Mouse (Mus musculus) lung, adult 2 months (tissue): Measurements from ENCODE around the gene Mrps7. TPM values are rescaled to one million over a fixed set of nuclear protein-coding genes. Genes with fewer than 3 reads are reported as not detected.

Experiments used
- DNase-seq: peaks from one replicate; pipeline ENCODE4 v3.0.0; 2022
- H3K4me1 ChIP-seq: fragments of 200-500 bp; 2 replicates; pipeline ENCODE4 v1.6.1; 2011; ENCODE audit warnings: low read length; ENCODE audit not compliant: control insufficient read depth, insufficient read depth
- H3K4me3 ChIP-seq: fragments of 200-500 bp; replicated peaks from 2 replicates; pipeline ENCODE3; 2011; ENCODE audit warnings: low read depth, mild to moderate bottlenecking, control low read depth, low read length; ENCODE audit errors: extremely low read depth
- CTCF ChIP-seq: fragments of 200-500 bp; IDR thresholded peaks from 2 replicates; pipeline ENCODE4 v1.5.1; 2011; ENCODE audit warnings: mild to moderate bottlenecking, low read length, control low read depth; ENCODE audit not compliant: insufficient read depth
- POLR2A ChIP-seq: fragments of 200-500 bp; IDR thresholded peaks from 2 replicates; pipeline ENCODE4 v1.6.1; 2011; ENCODE audit warnings: low read depth, mild to moderate bottlenecking, control low read depth, low read length, borderline replicate concordance; ENCODE audit errors: extremely low read depth
- WGBS: fragments of 180-500 bp; shearing (Covaris S2); methylation state at CpG from one replicate; pipeline ENCODE4 v1.1.7; 2018; 5-methylcytosine and 5-hydroxymethylcytosine counted together
- polyA plus RNA-seq: library from polyadenylated mRNA; depleted of rRNA; stranded (reverse); fragments of >200 nt; gene quantifications from 2 replicates; pipeline ENCODE4 v1.2.3, GENCODE M21; 2012

Mrps7 gene
- polyA plus RNA-seq, 1 experiment: 15.8 TPM

DNA sequence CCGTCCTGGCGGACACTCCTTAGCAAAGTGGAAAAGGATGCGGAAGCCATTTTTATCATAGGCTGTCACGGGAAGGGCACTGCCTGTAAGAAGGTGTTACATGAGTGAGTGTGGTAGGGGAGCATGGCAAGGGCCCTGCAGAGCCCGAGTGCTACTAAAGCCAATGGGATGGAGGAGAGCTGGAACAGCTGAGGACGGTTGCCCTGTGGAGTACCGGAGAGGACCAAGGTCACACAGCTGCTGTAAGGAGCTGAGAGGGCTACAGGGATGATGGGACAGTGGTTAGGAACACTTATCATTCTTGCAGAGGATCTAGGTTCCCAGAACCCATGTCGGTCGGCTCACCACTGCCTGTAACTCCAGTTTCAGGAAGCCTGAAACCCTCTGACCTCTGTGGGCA, 17.3 kb upstream of the Mrps7 start:
- DNase-seq: no peak
- 84% methylated on average over 9 of the region's 9 CpGs for WGBS
- TF ChIP-seq CTCF: no peak
- Histone ChIP-seq H3K4me3 (no peak overlapping the region), H3K4me1 (0 out of 2 replicates have a peak, but pooled peaks cover 3% of the 10 kb centered on the region)

DNA sequence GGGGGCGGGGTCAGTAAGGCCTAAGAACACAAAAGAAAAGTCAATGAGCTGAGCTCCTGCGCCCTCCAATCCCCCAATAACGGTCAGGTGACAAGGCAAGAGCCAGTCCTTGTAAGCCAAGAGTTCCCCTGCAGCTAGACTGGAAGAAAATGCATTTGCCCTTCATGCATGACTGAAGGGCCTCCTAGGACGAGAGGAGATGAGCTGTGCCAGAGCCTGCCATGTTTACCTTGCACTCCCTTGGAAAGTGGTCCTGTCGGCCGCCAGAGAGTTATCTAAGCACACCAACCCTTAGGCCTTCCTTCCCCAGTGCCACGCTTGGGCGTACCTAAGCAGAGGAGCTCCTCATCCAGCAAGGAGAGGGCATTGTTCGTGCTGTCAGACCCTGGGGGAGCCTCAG, 15.7 kb upstream of the Mrps7 start:
- H3K4me1 ChIP-seq: 0 out of 2 replicates have a peak, but pooled peaks cover 3% of the 10 kb centered on the region
- no peak for TF ChIP-seq POLR2A
- WGBS: 86% methylated on average over 9 of the region's 9 CpGs
- no peak overlapping the region for H3K4me3 ChIP-seq
- DNase-seq: no peak

DNA sequence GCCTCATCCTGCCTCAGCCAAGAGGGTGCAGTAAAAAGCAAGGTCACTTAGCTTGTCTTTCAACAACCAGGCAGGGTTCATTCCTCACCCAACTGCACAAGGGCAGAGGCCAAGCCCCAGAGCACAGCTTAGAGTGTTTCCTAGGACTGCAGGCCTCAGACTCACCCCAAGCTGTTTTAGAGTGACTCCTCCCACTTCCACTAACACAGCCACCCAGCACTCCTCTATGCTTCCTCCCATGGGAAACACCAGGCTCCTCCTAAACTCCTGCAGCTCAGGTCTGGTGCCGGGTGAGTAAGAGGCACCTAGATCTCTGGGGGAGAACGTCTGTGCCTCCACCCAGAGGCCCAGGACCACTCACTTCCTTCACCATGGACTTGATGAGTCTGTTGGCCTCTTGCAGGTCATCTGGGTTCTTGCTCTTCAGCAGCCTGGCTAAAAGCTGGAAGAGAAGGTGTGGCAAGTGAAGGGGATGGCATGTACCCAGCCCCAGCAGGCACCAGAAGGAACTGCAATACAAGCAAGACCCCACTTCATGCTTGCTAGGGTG, 13.1 kb upstream of the Mrps7 start:
- no peak overlapping the region for H3K4me3 ChIP-seq
- 77% methylated on average over 2 of the region's 2 CpGs for WGBS
- H3K4me1 ChIP-seq: 0 out of 2 replicates have a peak, but pooled peaks cover 3% of the 10 kb centered on the region
- no peak for DNase-seq
- TF ChIP-seq POLR2A (no peak), CTCF (no peak)

DNA sequence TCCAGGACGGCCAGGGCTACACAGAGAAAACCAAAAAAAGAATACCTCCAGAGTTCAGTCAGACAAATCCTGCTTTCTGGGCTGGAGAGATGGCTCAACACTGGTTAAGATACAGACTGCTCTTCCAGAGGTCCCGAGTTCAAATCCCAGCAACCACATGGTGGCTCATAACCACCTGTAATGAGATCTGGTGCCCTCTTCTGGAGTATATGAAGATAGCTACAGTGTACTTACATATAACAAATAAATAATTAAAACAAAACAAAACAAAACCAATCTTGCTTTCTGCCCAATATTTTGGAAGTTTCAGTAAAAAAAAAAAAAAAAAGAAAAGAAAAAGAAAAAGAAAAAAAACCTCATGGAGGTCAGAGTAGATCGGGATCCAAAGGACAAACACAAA, 8.5 kb upstream of the Mrps7 start:
- 96% methylated on average over 3 of the region's 3 CpGs for WGBS

DNA sequence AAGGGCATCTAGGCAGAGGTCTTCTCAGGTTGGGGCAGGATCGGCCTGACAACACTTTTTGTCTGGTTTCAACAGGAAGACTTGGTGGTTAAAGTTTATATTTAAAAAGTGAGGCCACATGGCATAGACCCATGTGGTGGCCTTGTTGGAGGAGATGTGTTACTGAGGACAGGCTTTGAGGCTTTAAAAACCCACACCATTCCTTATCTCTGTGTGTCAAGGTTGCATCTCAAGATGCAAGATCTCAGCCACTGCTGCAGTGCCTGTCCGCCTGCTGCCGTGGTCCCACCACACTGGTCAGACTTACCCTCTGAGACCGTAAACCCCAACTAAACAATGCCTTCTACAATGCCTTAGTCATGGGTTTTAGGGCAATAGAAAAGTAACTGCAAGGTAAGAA, 5.4 kb upstream of the Mrps7 start:
- no peak for DNase-seq
- TF ChIP-seq POLR2A: no peak
- no peak for TF ChIP-seq CTCF
- Histone ChIP-seq H3K4me1 (no peaks in the 10 kb centered on the region; the same call in 1 of the 2 replicates), H3K4me3 (no peak overlapping the region)
- WGBS: 90% methylated on average over 4 of the region's 4 CpGs

More for the DNA sequence above, 8.5 kb upstream of the Mrps7 start:
- DNase-seq: no peak
- TF ChIP-seq POLR2A (no peak), CTCF (no peak)
- H3K4me3 ChIP-seq: no peak overlapping the region
- no peaks in the 10 kb centered on the region; the same call in 1 of the 2 replicates for H3K4me1 ChIP-seq

DNA sequence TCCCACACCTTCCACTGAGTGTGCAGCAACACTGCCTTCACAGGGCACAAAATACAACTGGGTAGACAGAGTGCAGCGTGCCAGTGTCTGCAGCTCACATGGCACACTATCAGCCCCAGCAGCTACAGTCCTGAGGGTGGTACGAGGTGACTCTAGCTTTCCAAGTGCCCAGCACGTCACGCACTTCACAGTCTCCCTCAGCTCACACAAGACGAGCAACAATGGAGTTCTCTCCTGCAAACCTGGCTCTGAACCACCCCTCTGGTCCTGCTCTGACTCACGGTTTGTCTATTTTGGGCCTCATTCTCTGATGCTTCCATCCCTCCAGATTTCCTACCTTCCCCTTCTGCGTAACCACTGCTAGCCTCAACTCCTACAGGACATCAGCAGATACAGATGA, 4.0 kb upstream of the Mrps7 start:
- H3K4me1 ChIP-seq: peaks cover 1% of the 10 kb centered on the region
- H3K4me3 ChIP-seq: no peak overlapping the region
- no peak for DNase-seq
- no peak for TF ChIP-seq POLR2A
- WGBS: 89% methylated on average over 7 of the region's 7 CpGs

DNA sequence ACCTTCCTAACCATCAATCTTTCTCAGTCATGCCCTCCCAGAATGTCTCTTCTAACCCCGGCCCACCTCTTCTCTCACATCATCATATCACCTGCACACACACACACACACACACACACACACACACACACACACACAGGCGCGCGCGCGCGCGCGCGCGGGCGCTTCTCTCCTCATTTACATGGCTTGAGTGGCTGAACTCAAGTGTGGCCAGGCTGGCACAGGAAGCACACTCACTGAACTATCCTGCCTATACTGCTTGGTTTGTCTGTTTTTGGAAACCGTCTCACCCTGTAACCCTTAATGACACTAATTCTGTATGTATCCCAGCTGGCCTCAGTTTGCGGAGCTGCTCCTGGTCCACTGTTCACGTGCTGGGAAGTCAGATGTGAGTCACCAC, 3.0 kb upstream of the Mrps7 start:
- H3K4me1 ChIP-seq: peaks cover 4% of the 10 kb centered on the region
- TF ChIP-seq CTCF (no peak), POLR2A (no peak)
- WGBS: 92% methylated on average over 15 of the region's 15 CpGs
- H3K4me3 ChIP-seq: no peak overlapping the region
- DNase-seq: no peak

DNA sequence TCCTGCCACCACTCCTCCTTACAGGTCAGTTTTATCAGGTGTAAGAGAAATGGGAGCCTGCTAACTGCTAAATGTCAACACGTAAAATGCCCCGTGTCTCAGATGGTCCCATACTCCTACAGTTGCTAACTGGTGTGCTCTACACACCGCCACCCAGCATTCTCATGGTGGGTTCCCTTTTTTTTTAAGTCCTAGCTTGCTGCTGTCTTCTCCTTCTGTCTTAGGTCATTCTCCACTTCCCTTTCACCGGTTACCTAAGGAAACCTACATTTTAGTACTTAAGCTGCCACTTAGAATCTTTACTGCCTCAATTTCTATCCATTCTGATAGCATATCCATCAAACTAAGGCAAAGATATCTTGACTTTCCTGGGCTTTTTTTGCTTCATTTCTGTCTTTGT, 2.6 kb upstream of the Mrps7 start:
- DNase-seq: no peak
- Histone ChIP-seq H3K4me3 (no peak overlapping the region), H3K4me1 (peaks cover 4% of the 10 kb centered on the region)
- TF ChIP-seq POLR2A: no peak
- TF ChIP-seq CTCF: no peak
- 70% methylated on average over 4 of the region's 4 CpGs for WGBS

DNA sequence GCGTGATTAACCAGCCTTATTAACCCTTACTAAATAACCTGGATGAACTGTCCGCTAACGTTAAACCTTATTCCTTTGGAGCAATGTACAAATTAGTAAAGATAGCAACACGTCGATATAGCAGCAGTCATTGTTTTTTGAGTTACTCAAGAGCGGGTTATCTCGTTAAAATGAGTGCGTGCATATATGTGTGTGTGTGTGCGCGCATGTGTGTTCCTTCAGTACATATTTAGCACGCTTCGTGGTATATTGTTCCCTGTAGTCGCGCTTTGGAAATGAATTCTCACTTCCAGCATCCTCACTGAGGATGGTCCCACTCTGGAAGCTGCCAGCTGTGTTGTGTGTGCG, 623 bp upstream of the Mrps7 start:
- DNase-seq: no peak
- Histone ChIP-seq H3K4me1 (peaks cover 4% of the 10 kb centered on the region), H3K4me3 (peak overlapping the region; percentile 94)
- 3% methylated on average over 15 of the region's 15 CpGs for WGBS
- TF ChIP-seq CTCF: no peak
- TF ChIP-seq POLR2A: no peak

DNA sequence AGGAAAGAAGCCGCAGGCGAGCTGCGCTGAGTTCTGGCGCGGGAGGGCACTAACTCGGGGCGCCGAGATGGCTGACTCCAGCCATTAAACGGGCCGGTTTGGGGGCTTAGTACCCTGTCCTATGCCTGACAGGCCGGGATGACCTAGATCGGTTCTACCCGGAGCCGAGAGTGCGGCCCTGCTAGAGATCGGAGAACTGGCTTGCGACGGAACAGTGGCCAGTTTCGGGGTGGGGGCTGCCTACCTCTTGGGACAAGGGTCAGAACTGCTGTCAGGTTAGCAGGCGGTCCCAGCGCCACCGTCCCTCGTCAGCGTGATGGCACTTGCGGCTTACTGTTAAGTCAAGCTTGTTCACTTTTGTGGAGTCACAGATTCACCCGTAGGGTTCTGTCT, 575 bp downstream of the Mrps7 start:
- DNase-seq: no peak
- under 1% methylated on average over 26 of the region's 26 CpGs for WGBS
- Histone ChIP-seq H3K4me1 (peaks cover 4% of the 10 kb centered on the region), H3K4me3 (peak overlapping the region; percentile 94)
- TF ChIP-seq CTCF (no peak), POLR2A (no peak)

DNA sequence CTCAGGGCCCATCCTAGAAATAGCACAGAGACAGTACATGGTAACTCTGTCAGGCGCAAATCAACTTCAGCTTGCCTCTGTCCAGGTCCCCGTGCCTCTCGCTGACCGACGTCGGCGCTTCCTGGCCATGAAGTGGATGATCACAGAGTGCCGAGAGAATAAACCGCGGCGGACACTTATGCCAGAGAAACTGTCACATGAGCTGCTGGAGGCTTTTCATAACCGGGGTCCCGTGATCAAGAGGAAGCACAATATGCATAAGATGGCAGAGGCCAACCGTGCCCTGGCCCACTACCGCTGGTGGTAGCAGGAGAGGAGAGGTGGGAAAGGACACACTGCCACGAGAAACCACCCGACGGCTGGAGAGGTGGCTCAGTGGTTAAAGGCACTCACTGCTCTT, 3.0 kb downstream of the Mrps7 start:
- 88% methylated on average over 18 of the region's 18 CpGs for WGBS
- no peak overlapping the region for H3K4me3 ChIP-seq
- DNase-seq: no peak
- peaks cover 6% of the 10 kb centered on the region for H3K4me1 ChIP-seq
- TF ChIP-seq CTCF (no peak), POLR2A (no peak)
